Comparison of ENCODE assay signal across 8 mouse cellular contexts in the genomic region with DNA sequence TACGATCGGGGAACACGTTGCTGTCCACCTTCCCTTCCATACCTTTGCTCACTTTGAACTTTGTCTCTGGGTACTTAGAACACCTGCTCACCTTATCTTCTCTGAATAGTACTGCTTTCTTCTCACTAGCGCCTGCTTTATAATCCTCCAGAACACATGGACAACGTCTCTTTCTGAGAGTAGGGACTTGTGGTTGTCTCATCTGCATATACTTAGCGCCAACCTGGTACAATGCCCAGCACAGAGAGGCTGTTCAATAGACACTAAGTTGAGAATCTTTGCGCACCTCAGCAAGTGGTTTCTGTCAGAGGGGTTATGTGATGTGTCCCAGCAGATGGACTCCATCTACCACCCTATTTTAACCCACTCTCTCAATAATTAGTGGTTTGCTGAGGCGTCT. TPM values are rescaled to one million over a fixed set of nuclear protein-coding genes. Genes with fewer than 3 reads are reported as not detected.
DNase-seq lines count a peak whose midpoint lies in the region; ATAC-seq and TF ChIP-seq lines count a peak whose summit lies in the region.

No protein-coding gene starts in this region.

- peaks cover 18% of the 10 kb centered on the region; the same call in 1 of the 2 replicates for H3K36me3 ChIP-seq in heart, embryonic 15.5 days
- H3K36me3 ChIP-seq in MEL (ENCODE audit: control insufficient read depth in 1 of 2, insufficient read depth in 2 of 2, low read length in 2 of 2), result peaks cover 4 to 29% of the 10 kb centered on the region in 2 experiments; a peak in 3 of 4 replicates
- no peaks in the 10 kb centered on the region for H3K36me3 ChIP-seq in hindbrain, embryonic 11.5 days (ENCODE audit: control insufficient read depth, insufficient read depth, low read length)
- no peaks in the 10 kb centered on the region; the same call in none of the 2 replicates for H3K36me3 ChIP-seq in midbrain, embryonic 11.5 days (ENCODE audit: control insufficient read depth, insufficient read depth, low read length)

- H3K27me3 ChIP-seq in heart, embryonic 15.5 days, result peaks cover 4% of the 10 kb centered on the region; the same call in 1 of the 2 replicates
- H3K27me3 ChIP-seq in MEL (ENCODE audit: control insufficient read depth in 1 of 2, insufficient read depth in 2 of 2, low read length in 2 of 2), result no peaks in the 10 kb centered on the region
- H3K27me3 ChIP-seq in hindbrain, embryonic 11.5 days (ENCODE audit: control insufficient read depth, insufficient read depth, low read length), result no peaks in the 10 kb centered on the region
- no peaks in the 10 kb centered on the region for H3K27me3 ChIP-seq in midbrain, embryonic 11.5 days (ENCODE audit: control insufficient read depth, insufficient read depth, low read length)

- H3K4me3 ChIP-seq in heart, embryonic 15.5 days, result peak overlapping the region; percentile 88
- H3K4me3 ChIP-seq in MEL (ENCODE audit: control insufficient read depth in 1 of 2, insufficient read depth in 1 of 2, low read depth in 2 of 2, low read length in 2 of 2), result peak overlapping the region; percentile 75 to 77
- H3K4me3 ChIP-seq in hindbrain, embryonic 11.5 days (ENCODE audit: low read depth, low read length), result peak overlapping the region; percentile 43
- H3K4me3 ChIP-seq in midbrain, embryonic 11.5 days (ENCODE audit: low read depth, low read length), result peak overlapping the region; percentile 75

- no peak for TF ChIP-seq POLR2A in MEL (IDR thresholded peaks at IDR 0.05; ENCODE audit: control insufficient read depth in 1 of 2, insufficient read depth in 1 of 2, low read depth in 1 of 2, low read length in 2 of 2, poor library complexity in 1 of 2)

- H3K79me2 ChIP-seq in MEL (ENCODE audit: control insufficient read depth, insufficient read depth, low read length, poor library complexity), result peaks cover 30% of the 10 kb centered on the region

- no peak for ATAC-seq in heart, embryonic 15.5 days (replicated peaks; ENCODE audit: insufficient number of reproducible peaks, insufficient read depth, low FRiP score, low read depth)
- no peak for ATAC-seq in hindbrain, embryonic 11.5 days (ENCODE audit: low FRiP score)
- no peak for ATAC-seq in midbrain, embryonic 11.5 days (ENCODE audit: low FRiP score)
- no peak for ATAC-seq in megakaryocyte-erythroid progenitor cell, adult 5-6 weeks (replicated peaks; ENCODE audit: low FRiP score, low TSS enrichment, poor library complexity, severe bottlenecking)

- no peak for TF ChIP-seq CTCF in MEL (IDR thresholded peaks at IDR 0.05 in 2 of 3, conservative IDR thresholded peaks at IDR 0.05 in 1 of 3; ENCODE audit: control insufficient read depth in 1 of 3, insufficient read depth in 1 of 3, low read depth in 2 of 3, low read length in 3 of 3, poor library complexity in 1 of 3, severe bottlenecking in 1 of 3)

- peak overlapping the region; percentile 68 for H3K9ac ChIP-seq in heart, embryonic 15.5 days
- H3K9ac ChIP-seq in MEL (ENCODE audit: control insufficient read depth, low read depth, low read length, poor library complexity, severe bottlenecking), result peak overlapping the region; percentile 82
- H3K9ac ChIP-seq in hindbrain, embryonic 11.5 days (ENCODE audit: low read depth, low read length), result peak overlapping the region; percentile 62
- peak overlapping the region; percentile 69; the same call in 1 of the 2 replicates for H3K9ac ChIP-seq in midbrain, embryonic 11.5 days (ENCODE audit: low read length)

- H3K4me2 ChIP-seq in heart, embryonic 15.5 days, result peak overlapping the region; percentile 85
- peak overlapping the region; percentile 75 for H3K4me2 ChIP-seq in hindbrain, embryonic 11.5 days (replicated peaks; ENCODE audit: low read depth, low read length)
- peak overlapping the region; percentile 85 for H3K4me2 ChIP-seq in midbrain, embryonic 11.5 days

- WGBS in heart, embryonic 15.5 days, result 51% methylated on average over 8 of the region's 8 CpGs
- 53% methylated on average over 8 of the region's 8 CpGs for WGBS in hindbrain, embryonic 11.5 days
- 56% methylated on average over 8 of the region's 8 CpGs for WGBS in midbrain, embryonic 11.5 days

- H3K9me3 ChIP-seq in heart, embryonic 15.5 days (replicated peaks), result no peaks in the 10 kb centered on the region
- H3K9me3 ChIP-seq in MEL (replicated peaks; ENCODE audit: insufficient read depth, low read length), result no peaks in the 10 kb centered on the region
- H3K9me3 ChIP-seq in hindbrain, embryonic 11.5 days (ENCODE audit: control insufficient read depth, low read length), result no peaks in the 10 kb centered on the region
- no peaks in the 10 kb centered on the region for H3K9me3 ChIP-seq in midbrain, embryonic 11.5 days (ENCODE audit: control insufficient read depth, low read length)

- no peak for TF ChIP-seq EP300 in MEL (IDR thresholded peaks at IDR 0.05; ENCODE audit: low read depth in 1 of 2, low read length in 2 of 2)

- H3K4me1 ChIP-seq in heart, embryonic 15.5 days (replicated peaks), result peaks cover 32% of the 10 kb centered on the region
- peaks cover 2 to 36% of the 10 kb centered on the region in 2 experiments for H3K4me1 ChIP-seq in MEL (ENCODE audit: control insufficient read depth in 1 of 2, insufficient read depth in 2 of 2, low read length in 2 of 2)
- H3K4me1 ChIP-seq in hindbrain, embryonic 11.5 days (replicated peaks; ENCODE audit: control insufficient read depth, insufficient read depth, low read length), result peaks cover 6% of the 10 kb centered on the region; the same call in 1 of the 2 replicates
- H3K4me1 ChIP-seq in midbrain, embryonic 11.5 days (ENCODE audit: control insufficient read depth, insufficient read depth, low read length), result peaks cover 14% of the 10 kb centered on the region; the same call in 1 of the 2 replicates

- no peak for TF ChIP-seq RAD21 in MEL (IDR thresholded peaks at IDR 0.05; ENCODE audit: low read depth, low read length)

- DNase-seq in heart, postnatal 4 days, result no peak
- peak; percentile 62 for DNase-seq in MEL (ENCODE audit: low read depth, low spot score)
- no peak for DNase-seq in hindbrain, embryonic 11.5 days (ENCODE audit: low spot score)
- DNase-seq in midbrain, embryonic 11.5 days (ENCODE audit: low spot score, missing footprints), result no peak
- DNase-seq in urinary bladder, adult 18-20 months (ENCODE audit: low spot score in 2 of 2), result no peak
- DNase-seq in frontal cortex, adult 2 months (ENCODE audit: extremely low spot score in 1 of 2, low spot score in 1 of 2), result no peak

- no peak overlapping the region for H3K27ac ChIP-seq in heart, embryonic 15.5 days
- H3K27ac ChIP-seq in MEL (ENCODE audit: control insufficient read depth, low read depth, low read length), result peak overlapping the region; percentile 91
- no peak overlapping the region for H3K27ac ChIP-seq in hindbrain, embryonic 11.5 days (ENCODE audit: low read depth, low read length)
- H3K27ac ChIP-seq in midbrain, embryonic 11.5 days (ENCODE audit: low read depth, low read length), result no peak overlapping the region

TF ChIP-seq in MEL, 35 proteins besides CTCF, POLR2A, EP300 and RAD21 (continues in another document):
- no peak for TF ChIP-seq MAFK (IDR thresholded peaks at IDR 0.05; ENCODE audit: borderline replicate concordance, low read depth, low read length)
- no peak for TF ChIP-seq E2F4 (IDR thresholded peaks at IDR 0.05; ENCODE audit: borderline replicate concordance, low read depth, low read length)
- no peak for TF ChIP-seq GATA1 (IDR thresholded peaks at IDR 0.05; ENCODE audit: low read depth, low read length)
- no peak for TF ChIP-seq MEF2A (IDR thresholded peaks at IDR 0.05; ENCODE audit: extremely low read depth, insufficient replicate concordance, low read depth, low read length, poor library complexity, severe bottlenecking)
- peak; percentile 12; the same call in 1 of the 2 replicates for TF ChIP-seq TBP (IDR thresholded peaks at IDR 0.05; ENCODE audit: low read depth, low read length)
- no peak for TF ChIP-seq MYB (IDR thresholded peaks at IDR 0.05; ENCODE audit: low read depth, low read length)

RNA-seq across cellular contexts. Expression of gene Txn2, which starts 1.0 kb away (rescaled TPM):
- polyA plus RNA-seq in heart, embryonic 15.5 days (2015; fragmentation: Nextera tagmentation; extraction: Ambion mirVana), result 251 and 280 TPM in 2 replicates
- total RNA-seq in heart, postnatal 4 days (2021), result 100 to 1,000 TPM; 192 to 198 TPM
- total RNA-seq in MEL (2012; rRNA removed), result 188 and 207 TPM in 2 replicates
- polyA plus RNA-seq in MEL (2012; ENCODE audit: insufficient read depth in 1 of 2, insufficient read length in 2 of 2, low read depth in 1 of 2, low replicate concordance in 2 of 2, missing spikeins in 1 of 2), result 100 to 1,000 TPM; 114 to 416 TPM
- polyA plus RNA-seq in hindbrain, embryonic 11.5 days (2014; fragmentation: Nextera tagmentation; extraction: Ambion mirVana), result 251 and 253 TPM in 2 replicates
- polyA plus RNA-seq in midbrain, embryonic 11.5 days (2014; fragmentation: Nextera tagmentation; extraction: Ambion mirVana), result 242 and 255 TPM in 2 replicates
- 335 and 427 TPM in 2 replicates for total RNA-seq in megakaryocyte-erythroid progenitor cell, adult 5-6 weeks (2014; fragmentation: Nextera tagmentation)
- 80.6 and 101 TPM in 2 replicates for total RNA-seq in megakaryocyte-erythroid progenitor cell, adult 5-6 weeks (2017)
- 198 and 213 TPM in 2 replicates for polyA plus RNA-seq in frontal cortex, adult 2 months (2012; rRNA removed)

RNA-seq across cellular contexts. Expression of gene Foxred2, which starts 26.7 kb away (rescaled TPM):
- 0.48 and 1.2 TPM in 2 replicates for polyA plus RNA-seq in heart, embryonic 15.5 days (2015; fragmentation: Nextera tagmentation; extraction: Ambion mirVana)
- total RNA-seq in heart, postnatal 4 days (2021), result under 1 TPM; 0.18 to 0.29 TPM
- 6.3 and 9.9 TPM in 2 replicates for total RNA-seq in MEL (2012; rRNA removed)
- polyA plus RNA-seq in MEL (2012; ENCODE audit: insufficient read depth in 1 of 2, insufficient read length in 2 of 2, low read depth in 1 of 2, low replicate concordance in 2 of 2, missing spikeins in 1 of 2), result 10 to 100 TPM in 1 of 2 experiments, not detected in 1; 12.2 TPM
- 4.4 and 4.6 TPM in 2 replicates for polyA plus RNA-seq in hindbrain, embryonic 11.5 days (2014; fragmentation: Nextera tagmentation; extraction: Ambion mirVana)
- polyA plus RNA-seq in midbrain, embryonic 11.5 days (2014; fragmentation: Nextera tagmentation; extraction: Ambion mirVana), result 5.0 and 6.1 TPM in 2 replicates
- total RNA-seq in megakaryocyte-erythroid progenitor cell, adult 5-6 weeks (2014; fragmentation: Nextera tagmentation), result 8.0 and 9.6 TPM in 2 replicates
- 5.4 and 9.3 TPM in 2 replicates for total RNA-seq in megakaryocyte-erythroid progenitor cell, adult 5-6 weeks (2017)
- polyA plus RNA-seq in frontal cortex, adult 2 months (2012; rRNA removed), result 15.5 and 17.0 TPM in 2 replicates

RNA-seq across cellular contexts. Expression of gene Eif3d, which starts 40.8 kb away (rescaled TPM):
- 108 and 130 TPM in 2 replicates for polyA plus RNA-seq in heart, embryonic 15.5 days (2015; fragmentation: Nextera tagmentation; extraction: Ambion mirVana)
- 100 to 1,000 TPM; 113 to 115 TPM for total RNA-seq in heart, postnatal 4 days (2021)
- total RNA-seq in MEL (2012; rRNA removed), result 507 and 521 TPM in 2 replicates
- polyA plus RNA-seq in MEL (2012; ENCODE audit: insufficient read depth in 1 of 2, insufficient read length in 2 of 2, low read depth in 1 of 2, low replicate concordance in 2 of 2, missing spikeins in 1 of 2), result 100 to 1,000 TPM; 619 to 738 TPM
- polyA plus RNA-seq in hindbrain, embryonic 11.5 days (2014; fragmentation: Nextera tagmentation; extraction: Ambion mirVana), result 246 and 250 TPM in 2 replicates
- 256 and 259 TPM in 2 replicates for polyA plus RNA-seq in midbrain, embryonic 11.5 days (2014; fragmentation: Nextera tagmentation; extraction: Ambion mirVana)
- total RNA-seq in megakaryocyte-erythroid progenitor cell, adult 5-6 weeks (2014; fragmentation: Nextera tagmentation), result 308 and 313 TPM in 2 replicates
- total RNA-seq in megakaryocyte-erythroid progenitor cell, adult 5-6 weeks (2017), result 315 and 357 TPM in 2 replicates
- 111 and 113 TPM in 2 replicates for polyA plus RNA-seq in frontal cortex, adult 2 months (2012; rRNA removed)
